Mouse (Mus musculus) forebrain, embryonic 15.5 days (tissue): ENCODE results near the gene Syngap1. TPM values are rescaled to one million over a fixed set of nuclear protein-coding genes. Genes with fewer than 3 reads are reported as not detected.
A peak's percentile ranks its signal among the peaks of the same experiment; 100 is the strongest.
"Not testable (repeated sequence)": the region's sequence is repeated elsewhere in the genome, so short reads cannot be mapped to it uniquely, and the experiment has no call there.

Experiments used
- ATAC-seq: fragments of 200-750 bp; cut with Nextera tagmentation; replicated peaks from 2 replicates; pipeline ENCODE4 v1.8.0; 2017; ENCODE audit warnings: mild to moderate bottlenecking, moderate TSS enrichment, moderate library complexity
- H3K27ac ChIP-seq: fragments of 300-500 bp; sonication (generic); replicated peaks from 2 replicates; pipeline ENCODE4 v1.5.1; 2015; ENCODE audit warnings: mild to moderate bottlenecking, inconsistent platforms
- H3K27me3 ChIP-seq: fragments of 300-500 bp; sonication (generic); 2 replicates; pipeline ENCODE4 v1.6.1; 2015; ENCODE audit warnings: inconsistent platforms
- H3K36me3 ChIP-seq: fragments of 300-500 bp; sonication (generic); 2 replicates; pipeline ENCODE4 v1.6.1; 2015; ENCODE audit warnings: mild to moderate bottlenecking, inconsistent platforms
- H3K4me1 ChIP-seq: fragments of 300-500 bp; sonication (generic); 2 replicates; pipeline ENCODE4 v1.6.1; 2015; ENCODE audit warnings: inconsistent platforms
- H3K4me2 ChIP-seq: fragments of 300-500 bp; sonication (generic); replicated peaks from 2 replicates; pipeline ENCODE4 v1.6.1; 2015; ENCODE audit warnings: mild to moderate bottlenecking, inconsistent platforms
- H3K4me3 ChIP-seq: fragments of 300-500 bp; sonication (generic); 2 replicates; pipeline ENCODE4 v1.5.1; 2015; ENCODE audit warnings: mild to moderate bottlenecking, inconsistent platforms
- H3K9ac ChIP-seq: fragments of 300-500 bp; sonication (generic); replicated peaks from 2 replicates; pipeline ENCODE4 v1.6.1; 2015; ENCODE audit warnings: mild to moderate bottlenecking, inconsistent platforms
- H3K9me3 ChIP-seq: fragments of 300-500 bp; sonication (generic); 2 replicates; pipeline ENCODE4 v1.6.1; 2016; ENCODE audit warnings: inconsistent platforms
- WGBS: fragments of 180-500 bp; shearing (Covaris S2); methylation state at CpG from one replicate; pipeline ENCODE4 v1.1.7; 2015; ENCODE audit warnings: mixed read lengths; 5-methylcytosine and 5-hydroxymethylcytosine counted together
- polyA plus RNA-seq: library from polyadenylated mRNA; unstranded; fragments of >200 nt; fragmentation: Nextera tagmentation; extraction: Ambion mirVana; gene quantifications from 2 replicates; pipeline ENCODE4 v1.2.1, GENCODE M21; 2015

Syngap1 gene
- polyA plus RNA-seq, 1 experiment from 2014 or later, result 6.5 TPM

DNA sequence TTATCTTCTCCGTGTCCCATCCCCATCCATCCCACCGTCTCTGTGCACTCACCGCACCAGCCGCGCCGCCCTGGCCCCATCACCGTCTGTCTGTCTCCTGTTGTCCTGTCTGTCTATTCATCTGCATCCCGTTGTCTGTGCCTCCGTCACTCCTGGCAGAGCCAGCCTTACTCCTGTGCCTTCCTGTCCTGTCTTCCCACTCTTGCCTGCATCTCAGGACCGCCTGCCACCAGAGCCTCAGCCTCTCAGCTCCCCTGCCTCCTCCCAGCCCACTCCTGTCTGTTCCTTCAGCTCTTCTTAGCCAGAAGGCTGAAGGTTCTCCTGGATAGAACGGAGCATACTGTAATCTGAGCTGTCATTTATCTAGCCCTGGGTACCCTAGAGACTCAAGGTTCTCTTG is 25.9 kb downstream of the Syngap1 start:
- 92% methylated on average over 11 of the region's 11 CpGs for WGBS
- Histone ChIP-seq H3K36me3 (peaks cover 70% of the 10 kb centered on the region), H3K27ac (no peak overlapping the region), H3K9me3 (no peaks in the 10 kb centered on the region), H3K4me1 (peaks cover 12% of the 10 kb centered on the region), H3K9ac (no peak overlapping the region), H3K4me2 (no peak overlapping the region), H3K27me3 (no peaks in the 10 kb centered on the region), H3K4me3 (no peak overlapping the region)
- ATAC-seq, result no peak

DNA sequence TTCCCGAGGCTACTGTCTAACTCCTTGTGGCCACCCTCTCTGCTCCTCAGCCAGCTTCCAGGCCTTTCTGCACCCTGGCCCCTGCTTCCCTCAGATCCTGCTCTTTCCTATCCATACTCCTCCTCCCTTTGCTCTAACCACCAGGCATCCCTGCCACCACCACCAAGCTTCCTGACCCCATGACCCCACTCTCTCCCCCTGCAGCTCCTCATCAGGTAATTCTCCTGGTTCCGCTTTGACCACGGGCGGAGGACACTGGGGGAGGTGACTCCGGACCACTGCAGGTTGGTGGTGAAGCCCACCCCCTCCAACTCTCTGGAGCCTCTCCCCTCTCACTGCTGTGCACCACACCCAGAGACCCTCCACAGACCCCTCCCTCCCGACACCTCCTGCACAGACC is 26.4 kb downstream of the Syngap1 start:
- no peak overlapping the region for H3K4me3 ChIP-seq
- H3K9ac ChIP-seq, result no peak overlapping the region
- no peak overlapping the region for H3K27ac ChIP-seq
- H3K36me3 ChIP-seq, result peaks cover 65% of the 10 kb centered on the region
- peaks cover 17% of the 10 kb centered on the region for H3K4me1 ChIP-seq
- H3K4me2 ChIP-seq, result no peak overlapping the region
- H3K27me3 ChIP-seq, result no peaks in the 10 kb centered on the region
- no peak for ATAC-seq
- WGBS, result 90% methylated on average over 6 of the region's 6 CpGs
- no peaks in the 10 kb centered on the region for H3K9me3 ChIP-seq

DNA sequence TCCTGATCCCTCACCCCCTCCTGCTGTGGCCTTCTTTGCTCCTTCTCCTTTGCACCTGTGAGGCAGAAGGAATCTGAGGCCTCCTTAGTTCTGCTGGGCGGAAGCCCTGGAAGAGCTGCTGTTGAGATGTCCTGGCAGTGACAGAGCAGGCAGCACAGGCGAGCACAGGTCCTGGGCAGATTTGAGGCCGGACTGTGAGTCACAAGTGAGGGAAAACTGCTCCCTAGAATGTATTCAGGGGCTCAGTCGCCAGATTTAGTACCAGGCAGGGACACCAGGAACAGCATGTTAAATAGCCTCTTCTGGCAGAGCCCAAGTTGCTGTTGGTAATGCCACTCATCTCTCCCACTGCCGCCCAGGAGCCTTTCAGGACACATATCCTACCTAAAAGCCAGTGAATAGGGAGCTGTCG is 27.2 kb downstream of the Syngap1 start:
- Histone ChIP-seq H3K4me3 (no peak overlapping the region), H3K9me3 (no peaks in the 10 kb centered on the region), H3K9ac (no peak overlapping the region), H3K36me3 (peaks cover 59% of the 10 kb centered on the region), H3K27ac (no peak overlapping the region), H3K4me1 (peaks cover 19% of the 10 kb centered on the region), H3K27me3 (no peaks in the 10 kb centered on the region), H3K4me2 (no peak overlapping the region)
- ATAC-seq, result no peak
- WGBS, result 78% methylated on average over 6 of the region's 6 CpGs

- no peak overlapping the region for H3K4me3 ChIP-seq
- no peaks in the 10 kb centered on the region for H3K9me3 ChIP-seq
- peaks cover 28% of the 10 kb centered on the region for H3K4me1 ChIP-seq
- no peaks in the 10 kb centered on the region for H3K27me3 ChIP-seq
- no peak for ATAC-seq
- peaks cover 51% of the 10 kb centered on the region for H3K36me3 ChIP-seq
- 85% methylated on average over 6 of the region's 6 CpGs for WGBS
- H3K9ac ChIP-seq, result no peak overlapping the region
- H3K4me2 ChIP-seq, result no peak overlapping the region
- 0 out of 2 replicates have a peak overlapping the region, but pooled peaks have one; percentile 18 for H3K27ac ChIP-seq
Observed at GRCm38 (mm10) chr17:26969257-26969656, 28.2 kb downstream of the Syngap1 start.

- Histone ChIP-seq H3K4me3 (no peak overlapping the region), H3K9me3 (no peaks in the 10 kb centered on the region), H3K36me3 (peaks cover 50% of the 10 kb centered on the region), H3K9ac (no peak overlapping the region), H3K27me3 (no peaks in the 10 kb centered on the region), H3K4me1 (peaks cover 37% of the 10 kb centered on the region), H3K27ac (no peak overlapping the region), H3K4me2 (no peak overlapping the region)
- ATAC-seq, result no peak
- WGBS, result 78% methylated on average over 12 of the region's 12 CpGs
Observed at GRCm38 (mm10) chr17:26970221-26970620, 29.2 kb downstream of the Syngap1 start.

DNA sequence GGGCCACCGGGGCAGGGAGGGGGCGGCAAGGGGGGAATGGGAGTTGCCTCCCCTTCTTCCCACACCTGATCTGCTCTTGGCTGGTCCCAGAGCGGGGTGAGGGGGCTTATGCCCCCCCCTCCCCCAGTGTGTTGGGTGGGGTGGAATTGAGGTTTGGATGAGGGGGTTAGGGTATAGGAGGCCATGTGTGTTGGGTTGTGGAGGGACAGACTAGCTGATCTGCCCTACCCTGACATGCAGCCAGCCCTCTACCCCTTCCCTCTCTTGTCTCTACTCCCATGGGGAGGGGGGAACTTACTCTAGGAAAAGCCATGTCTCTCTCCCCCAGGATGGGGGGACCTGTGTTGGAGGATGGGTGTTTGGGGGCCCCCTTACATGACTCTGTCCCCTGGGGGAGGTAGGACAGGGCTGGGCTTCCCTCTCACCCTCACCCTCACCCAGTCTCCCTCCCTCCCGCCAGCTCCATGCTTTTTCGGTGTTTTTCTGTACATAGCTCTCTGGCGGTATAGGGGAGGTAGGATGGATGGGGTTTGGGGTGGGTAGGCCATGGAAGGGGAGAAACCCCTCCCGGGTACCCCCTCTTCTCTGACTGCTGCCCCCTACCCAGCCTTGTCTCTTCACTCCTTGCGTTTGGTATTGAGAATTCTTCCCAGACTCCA is 30.3 kb downstream of the Syngap1 start:
- no peaks in the 10 kb centered on the region for H3K9me3 ChIP-seq
- H3K4me2 ChIP-seq, result no peak overlapping the region
- peaks cover 51% of the 10 kb centered on the region for H3K36me3 ChIP-seq
- no peak overlapping the region for H3K4me3 ChIP-seq
- ATAC-seq, result no peak
- 50% methylated on average over 8 of the region's 8 CpGs for WGBS
- peaks cover 48% of the 10 kb centered on the region for H3K4me1 ChIP-seq
- H3K27me3 ChIP-seq, result no peaks in the 10 kb centered on the region
- no peak overlapping the region for H3K27ac ChIP-seq
- H3K9ac ChIP-seq, result no peak overlapping the region

GRCm38 (mm10) chr17:26972107-26972506 is 31.1 kb downstream of the Syngap1 start:
- H3K4me1 ChIP-seq, result peaks cover 56% of the 10 kb centered on the region
- H3K9ac ChIP-seq, result peak overlapping the region; percentile 75
- 9% methylated on average over 3 of the region's 3 CpGs for WGBS
- no peak for ATAC-seq
- H3K36me3 ChIP-seq, result peaks cover 51% of the 10 kb centered on the region
- H3K4me2 ChIP-seq, result peak overlapping the region; percentile 84
- H3K27ac ChIP-seq, result peak overlapping the region; percentile 74
- no peaks in the 10 kb centered on the region for H3K27me3 ChIP-seq
- H3K9me3 ChIP-seq, result no peaks in the 10 kb centered on the region
- H3K4me3 ChIP-seq, result peak overlapping the region; percentile 86

GRCm38 (mm10) chr17:26972703-26973574 is 31.9 kb downstream of the Syngap1 start, which contains the start of gene Zbtb9:
Zbtb9 (plus strand) TSS chr17:26973167.
- Histone ChIP-seq H3K36me3 (peaks cover 50% of the 10 kb centered on the region), H3K9ac (peak within 1 kb of the TSS; percentile 75), H3K27ac (peak within 1 kb of the TSS; percentile 74), H3K27me3 (no peaks in the 10 kb centered on the region), H3K4me3 (peak within 1 kb of the TSS; percentile 86), H3K4me1 (peaks cover 58% of the 10 kb centered on the region), H3K9me3 (no peaks in the 10 kb centered on the region), H3K4me2 (peak within 1 kb of the TSS; percentile 84)
- peak; percentile 100 for ATAC-seq
- WGBS, result under 1% methylated on average over 72 of the region's 75 CpGs

- peaks cover 62% of the 10 kb centered on the region for H3K4me1 ChIP-seq
- H3K9me3 ChIP-seq, result no peaks in the 10 kb centered on the region
- H3K36me3 ChIP-seq, result peaks cover 54% of the 10 kb centered on the region
- WGBS, result 95% methylated on average over 15 of the region's 15 CpGs
- no peak overlapping the region for H3K27ac ChIP-seq
- H3K4me3 ChIP-seq, result no peak overlapping the region
- no peaks in the 10 kb centered on the region for H3K27me3 ChIP-seq
- H3K4me2 ChIP-seq, result peak overlapping the region; percentile 84; the same call in 1 of the 2 replicates
- no peak for ATAC-seq
- no peak overlapping the region for H3K9ac ChIP-seq
Observed at GRCm38 (mm10) chr17:26974547-26974946, 33.5 kb downstream of the Syngap1 start.

DNA sequence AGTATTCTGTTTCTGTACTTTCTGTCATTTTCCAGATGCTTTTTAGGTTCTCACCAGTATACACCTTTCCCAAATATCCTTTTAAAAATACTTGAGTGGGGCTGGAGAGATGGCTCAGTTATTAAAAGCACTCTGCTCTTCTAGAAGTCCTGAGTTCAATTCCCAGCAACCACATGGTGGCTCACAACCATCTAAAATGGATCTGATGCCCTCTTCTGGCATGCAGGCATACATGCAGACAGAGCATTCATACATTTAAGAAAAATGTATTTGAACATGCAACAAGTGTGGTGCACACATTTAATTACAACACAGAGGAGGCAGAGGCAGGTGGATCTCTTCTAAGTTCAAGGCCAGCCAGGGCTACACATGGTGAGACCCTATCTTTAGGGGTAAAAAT is 34.4 kb downstream of the Syngap1 start:
- peaks cover 51% of the 10 kb centered on the region for H3K36me3 ChIP-seq
- no peak overlapping the region for H3K4me3 ChIP-seq
- no peak overlapping the region for H3K4me2 ChIP-seq
- no peak overlapping the region for H3K9ac ChIP-seq
- H3K4me1 ChIP-seq, result peaks cover 62% of the 10 kb centered on the region
- H3K27me3 ChIP-seq, result no peaks in the 10 kb centered on the region
- H3K27ac ChIP-seq, result no peak overlapping the region
- H3K9me3 ChIP-seq, result no peaks in the 10 kb centered on the region
- no peak for ATAC-seq

DNA sequence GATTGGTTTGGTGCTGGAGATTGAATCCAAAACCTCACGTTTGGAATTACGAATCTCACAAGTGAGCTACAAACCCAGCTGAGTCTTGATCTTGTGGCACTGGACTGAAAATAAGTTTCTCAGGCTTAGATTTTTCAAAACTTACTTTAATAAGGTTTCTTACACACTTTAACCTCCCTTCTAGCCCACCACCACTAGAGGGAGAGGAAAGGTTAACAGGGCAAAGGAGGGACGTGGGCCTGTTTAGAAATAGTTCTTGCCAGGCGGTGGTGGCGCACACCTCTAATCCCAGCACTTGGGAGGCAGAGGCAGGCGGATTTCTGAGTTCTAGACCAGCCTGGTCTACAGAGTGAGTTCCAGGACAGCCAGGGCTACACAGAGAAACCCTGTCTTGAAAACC is 36.3 kb downstream of the Syngap1 start:
- H3K4me2 ChIP-seq, H3K9ac ChIP-seq, ATAC-seq, H3K4me3 ChIP-seq, H3K27ac ChIP-seq, H3K27me3 ChIP-seq, H3K9me3 ChIP-seq: not testable (repeated sequence)
- peaks cover 46% of the 10 kb centered on the region for H3K4me1 ChIP-seq
- WGBS, result 87% methylated on average over 6 of the region's 6 CpGs
- H3K36me3 ChIP-seq, result peaks cover 53% of the 10 kb centered on the region

- 78% methylated on average over 2 of the region's 2 CpGs for WGBS
- no peak overlapping the region for H3K27ac ChIP-seq
- no peaks in the 10 kb centered on the region for H3K27me3 ChIP-seq
- peaks cover 51% of the 10 kb centered on the region for H3K36me3 ChIP-seq
- H3K4me3 ChIP-seq, result no peak overlapping the region
- peaks cover 33% of the 10 kb centered on the region for H3K4me1 ChIP-seq
- no peak for ATAC-seq
- no peaks in the 10 kb centered on the region for H3K9me3 ChIP-seq
- no peak overlapping the region for H3K9ac ChIP-seq
- no peak overlapping the region for H3K4me2 ChIP-seq
Observed at GRCm38 (mm10) chr17:26979426-26979825, 38.4 kb downstream of the Syngap1 start.
